Mouse (Mus musculus) mammary gland, adult 2 months (tissue): ENCODE data around the gene Rfx3. TPM values are rescaled to one million over a fixed set of nuclear protein-coding genes. Genes with fewer than 3 reads are reported as not detected.

Source experiments
- polyA plus RNA-seq: library from polyadenylated mRNA; depleted of rRNA; stranded (reverse); fragments of >200 nt; gene quantifications from 2 replicates; pipeline ENCODE4 v1.2.3, GENCODE M21; 2012; ENCODE audit warnings: low replicate concordance; rRNA removed

Gene Rfx3
- 1.2 and 1.9 TPM in 2 replicates for polyA plus RNA-seq

GRCm38 (mm10) chr19:28010471-28011395 lies at the start of gene Rfx3:
Rfx3 (minus strand) TSS chr19:28011166.

